Comparison of ENCODE assay signal across 15 mouse cellular contexts in genomic region chr9:41993821-41994220, GRCm38 (mm10).
"Had no signal": no experiment of that assay in that cellular context is flagged by ENCODE, and none has a peak within 500 bp of the region (broad histone marks: within the 10 kb centered on the region; RNA-seq: fewer than 3 reads in every experiment).

No protein-coding gene starts in this region.

- H3K36me3 ChIP-seq: stomach, embryonic 15.5 days had no signal

- DNase-seq: retina, postnatal 1 day; right cerebral cortex, postnatal 14 days; right cerebral cortex, postnatal 25 days; right cerebral cortex, postnatal 4 days; spleen, adult 18-20 months; thymus, adult 18-20 months; thymus, postnatal 14 days; thymus, postnatal 25 days; thymus, postnatal 36 days; thymus, postnatal 4 days had no signal

- H3K4me1 ChIP-seq: neural tube, embryonic 12.5 days; neural tube, embryonic 13.5 days; neural tube, embryonic 15.5 days; stomach, embryonic 15.5 days had no signal

- H3K4me3 ChIP-seq: neural tube, embryonic 12.5 days; neural tube, embryonic 13.5 days; neural tube, embryonic 15.5 days; stomach, embryonic 15.5 days had no signal

- H3K27ac ChIP-seq: neural tube, embryonic 12.5 days; neural tube, embryonic 13.5 days; neural tube, embryonic 15.5 days; stomach, embryonic 15.5 days; stomach, postnatal 0 days had no signal

- H3K27me3 ChIP-seq: neural tube, embryonic 12.5 days; neural tube, embryonic 13.5 days; neural tube, embryonic 15.5 days; stomach, embryonic 15.5 days had no signal
